Mouse (Mus musculus) heart, embryonic 10.5 days (tissue): Measurements from ENCODE around the gene Tdpoz4. TPM values are rescaled to one million over a fixed set of nuclear protein-coding genes. Genes with fewer than 3 reads are reported as not detected.
"Not testable (repeated sequence)": the region's sequence is repeated elsewhere in the genome, so short reads cannot be mapped to it uniquely, and the experiment has no call there.

Experiments
- DNase-seq: peaks from one replicate; pipeline ENCODE4 v3.0.0-alpha.2; 2017; ENCODE audit warnings: low spot score
- H3K27ac ChIP-seq: fragments of 300-500 bp; sonication (generic); 2 replicates; pipeline ENCODE4 v1.5.1; 2016; ENCODE audit warnings: mild to moderate bottlenecking
- H3K27me3 ChIP-seq: fragments of 300-500 bp; sonication (generic); 2 replicates; pipeline ENCODE4 v1.6.1; 2016; ENCODE audit warnings: mild to moderate bottlenecking; ENCODE audit not compliant: poor library complexity, insufficient read depth, severe bottlenecking
- H3K36me3 ChIP-seq: fragments of 300-500 bp; sonication (generic); 2 replicates; pipeline ENCODE4 v1.6.1; 2016; ENCODE audit warnings: mild to moderate bottlenecking, moderate library complexity
- H3K4me1 ChIP-seq: fragments of 300-500 bp; sonication (generic); 2 replicates; pipeline ENCODE4 v1.6.1; 2016; ENCODE audit warnings: mild to moderate bottlenecking
- H3K4me3 ChIP-seq: fragments of 300-500 bp; sonication (generic); 2 replicates; pipeline ENCODE4 v1.5.1; 2016; ENCODE audit warnings: mild to moderate bottlenecking, moderate library complexity
- H3K9me3 ChIP-seq: fragments of 300-500 bp; sonication (generic); 2 replicates; pipeline ENCODE4 v1.6.1; 2016; ENCODE audit warnings: mild to moderate bottlenecking, moderate library complexity
- WGBS: fragments of 180-500 bp; shearing (Covaris S2); methylation state at CpG from one replicate; pipeline ENCODE4 v1.1.7; 2016; 5-methylcytosine and 5-hydroxymethylcytosine counted together
- polyA plus RNA-seq: library from polyadenylated mRNA; unstranded; fragments of >200 nt; fragmentation: Nextera tagmentation; extraction: Ambion mirVana; gene quantifications from 2 replicates; pipeline ENCODE4 v1.2.1, GENCODE M21; 2016

Tdpoz4 gene
- not detected in 2 replicates for polyA plus RNA-seq

DNA sequence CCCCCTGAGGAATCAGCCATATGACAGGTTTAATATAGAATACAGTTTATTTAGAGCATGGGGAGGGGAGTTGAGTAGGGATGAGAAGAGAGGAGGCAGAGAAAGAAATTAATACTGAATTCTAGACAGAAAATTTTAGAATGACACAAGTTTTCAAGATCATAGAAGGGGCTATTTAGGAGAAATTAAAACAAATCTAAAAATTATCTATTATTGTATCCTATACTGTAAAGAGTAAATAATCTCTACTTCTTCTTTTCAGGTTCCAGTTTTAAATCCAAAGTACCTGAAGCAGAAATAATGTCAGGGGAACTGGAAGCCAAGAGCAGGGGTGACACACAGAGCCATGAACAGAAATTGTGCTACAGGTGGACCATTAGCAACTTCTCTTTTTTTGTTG lies at the start of gene Tdpoz4:
Gene Tdpoz4, plus strand, starts transcription at position 301 of the 400 bp plus-strand sequence.
- not testable (repeated sequence) for H3K27me3 ChIP-seq, H3K27ac ChIP-seq, DNase-seq, H3K4me3 ChIP-seq, H3K9me3 ChIP-seq, H3K36me3 ChIP-seq, H3K4me1 ChIP-seq

DNA sequence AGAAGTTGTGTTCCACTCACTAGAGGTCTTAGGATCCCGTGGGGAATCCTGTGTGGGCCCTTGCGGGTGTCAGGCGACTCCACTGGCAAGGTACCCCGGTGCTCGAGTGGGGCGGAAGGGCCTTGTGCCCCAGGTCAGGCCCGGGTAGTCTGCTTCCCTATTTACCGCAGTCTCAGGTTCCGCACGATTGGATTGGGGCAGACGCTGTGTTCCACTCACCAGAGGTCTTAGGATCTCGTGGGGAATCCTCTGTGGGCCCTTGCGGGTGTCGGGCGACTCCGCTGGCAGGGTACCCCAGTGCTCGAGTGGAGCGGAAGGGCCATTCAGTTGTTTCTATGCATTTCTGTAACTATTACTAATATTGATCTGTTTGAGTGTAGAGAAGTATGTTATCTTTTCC lies 42.2 kb upstream of the Tdpoz4 start:
- not testable (repeated sequence) for H3K27me3 ChIP-seq, H3K4me1 ChIP-seq, H3K27ac ChIP-seq, DNase-seq, H3K9me3 ChIP-seq, H3K4me3 ChIP-seq, H3K36me3 ChIP-seq
- WGBS: 89% methylated on average over 18 of the region's 18 CpGs

DNA sequence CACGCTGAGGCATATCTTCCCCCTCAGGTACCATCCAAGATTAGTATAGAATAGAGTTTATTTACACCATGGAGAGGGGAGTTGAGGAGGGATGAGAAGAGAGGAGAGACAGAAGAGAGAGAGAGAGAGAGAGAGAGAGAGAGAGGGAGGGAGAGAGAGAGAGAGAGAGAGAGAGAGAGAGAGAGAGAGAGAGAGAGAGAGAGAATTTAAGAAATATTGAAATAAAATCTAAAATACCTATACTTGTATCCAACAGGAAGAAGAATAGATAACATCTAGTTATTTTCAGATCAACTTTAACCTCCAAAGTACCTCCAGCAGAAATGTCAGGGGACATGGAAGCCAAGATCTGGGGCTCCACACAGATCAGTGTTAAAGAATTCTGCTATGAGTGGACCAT lies 23.5 kb upstream of the Tdpoz4 start, which contains the start of gene Gm5773:
Gene Gm5773, plus strand, starts transcription at position 301 of the 400 bp plus-strand sequence.
- DNase-seq, H3K9me3 ChIP-seq, H3K27me3 ChIP-seq, H3K4me1 ChIP-seq, H3K4me3 ChIP-seq, H3K27ac ChIP-seq, H3K36me3 ChIP-seq: not testable (repeated sequence)
- 68% methylated on average over 1 of the region's 1 CpGs for WGBS

DNA sequence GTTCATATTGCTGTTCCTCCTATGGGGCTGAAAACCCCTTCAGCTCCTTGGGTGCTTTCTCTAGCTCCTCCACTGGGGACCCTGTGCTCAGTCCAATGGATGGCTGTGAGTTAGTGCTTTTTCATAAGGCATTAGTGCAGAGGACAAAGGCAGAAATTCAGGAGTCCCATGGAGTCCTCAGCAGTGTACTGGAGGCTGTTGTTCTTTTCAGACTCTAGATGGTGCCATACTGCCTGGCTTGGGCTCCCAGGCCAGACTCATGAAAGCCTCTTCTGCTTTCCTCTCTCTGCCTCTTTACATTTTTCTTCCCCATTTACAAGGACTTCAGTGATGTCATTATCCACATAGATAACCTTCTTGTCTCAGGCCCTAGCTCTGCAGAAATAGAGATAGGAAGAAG lies 17.1 kb downstream of the Tdpoz4 start:
- not testable (repeated sequence) for H3K36me3 ChIP-seq, DNase-seq, H3K27ac ChIP-seq, H3K27me3 ChIP-seq, H3K4me3 ChIP-seq, H3K4me1 ChIP-seq, H3K9me3 ChIP-seq

DNA sequence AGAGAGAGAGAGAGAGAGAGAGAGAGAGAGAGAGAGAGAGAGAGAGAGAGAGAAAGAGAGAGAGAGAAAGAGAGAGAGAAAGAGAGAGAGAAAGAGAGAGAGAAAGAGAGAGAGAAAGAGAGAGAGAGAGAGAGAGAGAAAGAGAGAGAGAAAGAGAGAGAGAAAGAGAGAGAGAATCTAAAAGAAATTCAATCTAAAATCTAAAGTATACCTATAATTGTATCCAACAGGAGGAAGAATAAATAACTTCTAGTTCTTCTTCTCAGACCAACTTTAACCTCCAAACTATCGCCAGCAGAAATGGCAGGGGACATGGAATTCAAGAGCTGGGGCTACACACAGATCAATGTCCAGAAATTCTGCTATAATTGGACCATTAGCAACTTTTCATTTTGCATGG lies 29.5 kb downstream of the Tdpoz4 start, which contains the start of gene Tdpoz3:
Gene Tdpoz3, plus strand, starts transcription at position 301 of the 400 bp plus-strand sequence.
- H3K9me3 ChIP-seq, DNase-seq, H3K36me3 ChIP-seq, H3K27me3 ChIP-seq, H3K4me1 ChIP-seq, H3K27ac ChIP-seq, H3K4me3 ChIP-seq: not testable (repeated sequence)
- 78% methylated on average over 1 of the region's 1 CpGs for WGBS

Other genes starting within 250 kb of the Tdpoz4 start
- 192 and 203 TPM in 2 replicates for gene S100a10, start 241.3 kb upstream of the Tdpoz4 start, polyA plus RNA-seq
- gene Tdpoz2, start 143.7 kb upstream of the Tdpoz4 start, polyA plus RNA-seq: not detected in 2 replicates
- not detected in 2 replicates for gene Tdpoz1, start 120.1 kb upstream of the Tdpoz4 start, polyA plus RNA-seq
- not detected in 2 replicates for gene Gm37596, start 103.3 kb upstream of the Tdpoz4 start, polyA plus RNA-seq
- not detected in 2 replicates for gene Gm5773, start 23.4 kb upstream of the Tdpoz4 start, polyA plus RNA-seq
- not detected in 2 replicates for gene Tdpoz3, start 29.6 kb downstream of the Tdpoz4 start, polyA plus RNA-seq
- gene Gm9117, start 147.1 kb downstream of the Tdpoz4 start, polyA plus RNA-seq: not detected in 2 replicates
- gene Tdpoz5, start 164.9 kb downstream of the Tdpoz4 start, polyA plus RNA-seq: not detected in 2 replicates